Mouse (Mus musculus): Measurements from ENCODE around the gene Pde4d. TPM values are rescaled to one million over a fixed set of nuclear protein-coding genes. Genes with fewer than 3 reads are reported as not detected.

The Pde4d gene
- total RNA-seq, 1 experiment from 2014 or later, result 8.3 TPM

- ATAC-seq (ENCODE audit: extremely low read depth, insufficient number of reproducible peaks, low FRiP score, poor library complexity, severe bottlenecking), result peak; percentile 82
Measured at GRCm38 (mm10) chr13:109547700-109548099, 1098.0 kb downstream of the Pde4d start.

- ATAC-seq (ENCODE audit: extremely low read depth, insufficient number of reproducible peaks, low FRiP score, poor library complexity, severe bottlenecking), result no peak
Measured at GRCm38 (mm10) chr13:109548263-109548662, 1098.5 kb downstream of the Pde4d start.

GRCm38 (mm10) chr13:109548771-109549555, 1099.2 kb downstream of the Pde4d start:
- ATAC-seq (ENCODE audit: extremely low read depth, insufficient number of reproducible peaks, low FRiP score, poor library complexity, severe bottlenecking), result no peak

GRCm38 (mm10) chr13:109551836-109552235, 1102.1 kb downstream of the Pde4d start:
- ATAC-seq (ENCODE audit: extremely low read depth, insufficient number of reproducible peaks, low FRiP score, poor library complexity, severe bottlenecking), result no peak

- ATAC-seq (ENCODE audit: extremely low read depth, insufficient number of reproducible peaks, low FRiP score, poor library complexity, severe bottlenecking), result no peak
Measured at GRCm38 (mm10) chr13:109555513-109555912, 1105.8 kb downstream of the Pde4d start.

GRCm38 (mm10) chr13:109556853-109557252, 1107.1 kb downstream of the Pde4d start:
- ATAC-seq (ENCODE audit: extremely low read depth, insufficient number of reproducible peaks, low FRiP score, poor library complexity, severe bottlenecking), result no peak

- no peak for ATAC-seq (ENCODE audit: extremely low read depth, insufficient number of reproducible peaks, low FRiP score, poor library complexity, severe bottlenecking)
Measured at GRCm38 (mm10) chr13:109558341-109559257, 1108.9 kb downstream of the Pde4d start.

GRCm38 (mm10) chr13:109560261-109560660, 1110.5 kb downstream of the Pde4d start:
- no peak for ATAC-seq (ENCODE audit: extremely low read depth, insufficient number of reproducible peaks, low FRiP score, poor library complexity, severe bottlenecking)

GRCm38 (mm10) chr13:109568638-109569468, 1119.1 kb downstream of the Pde4d start:
- ATAC-seq (ENCODE audit: extremely low read depth, insufficient number of reproducible peaks, low FRiP score, poor library complexity, severe bottlenecking), result no peak

- no peak for ATAC-seq (ENCODE audit: extremely low read depth, insufficient number of reproducible peaks, low FRiP score, poor library complexity, severe bottlenecking)
Measured at GRCm38 (mm10) chr13:109569491-109569890, 1119.7 kb downstream of the Pde4d start.

- no peak for ATAC-seq (ENCODE audit: extremely low read depth, insufficient number of reproducible peaks, low FRiP score, poor library complexity, severe bottlenecking)
Measured at GRCm38 (mm10) chr13:109576725-109577124, 1127.0 kb downstream of the Pde4d start.

GRCm38 (mm10) chr13:109577454-109577853, 1127.7 kb downstream of the Pde4d start:
- ATAC-seq (ENCODE audit: extremely low read depth, insufficient number of reproducible peaks, low FRiP score, poor library complexity, severe bottlenecking), result no peak

GRCm38 (mm10) chr13:109577901-109578300, 1128.2 kb downstream of the Pde4d start:
- no peak for ATAC-seq (ENCODE audit: extremely low read depth, insufficient number of reproducible peaks, low FRiP score, poor library complexity, severe bottlenecking)

- no peak for ATAC-seq (ENCODE audit: extremely low read depth, insufficient number of reproducible peaks, low FRiP score, poor library complexity, severe bottlenecking)
Measured at GRCm38 (mm10) chr13:109581284-109582070, 1131.7 kb downstream of the Pde4d start.

GRCm38 (mm10) chr13:109590048-109590447, 1140.3 kb downstream of the Pde4d start:
- ATAC-seq (ENCODE audit: extremely low read depth, insufficient number of reproducible peaks, low FRiP score, poor library complexity, severe bottlenecking), result no peak

GRCm38 (mm10) chr13:109592192-109592797, 1142.5 kb downstream of the Pde4d start:
- no peak for ATAC-seq (ENCODE audit: extremely low read depth, insufficient number of reproducible peaks, low FRiP score, poor library complexity, severe bottlenecking)

GRCm38 (mm10) chr13:109599711-109600110, 1150.0 kb downstream of the Pde4d start:
- ATAC-seq (ENCODE audit: extremely low read depth, insufficient number of reproducible peaks, low FRiP score, poor library complexity, severe bottlenecking), result no peak

- ATAC-seq (ENCODE audit: extremely low read depth, insufficient number of reproducible peaks, low FRiP score, poor library complexity, severe bottlenecking), result no peak
Measured at GRCm38 (mm10) chr13:109604017-109604416, 1154.3 kb downstream of the Pde4d start.
